Mouse (Mus musculus): ENCODE data around the gene Tnni3. TPM values are rescaled to one million over a fixed set of nuclear protein-coding genes. Genes with fewer than 3 reads are reported as not detected.

The Tnni3 gene
- polyA plus RNA-seq, 1 experiment from 2014 or later, result 2,083 TPM

DNA sequence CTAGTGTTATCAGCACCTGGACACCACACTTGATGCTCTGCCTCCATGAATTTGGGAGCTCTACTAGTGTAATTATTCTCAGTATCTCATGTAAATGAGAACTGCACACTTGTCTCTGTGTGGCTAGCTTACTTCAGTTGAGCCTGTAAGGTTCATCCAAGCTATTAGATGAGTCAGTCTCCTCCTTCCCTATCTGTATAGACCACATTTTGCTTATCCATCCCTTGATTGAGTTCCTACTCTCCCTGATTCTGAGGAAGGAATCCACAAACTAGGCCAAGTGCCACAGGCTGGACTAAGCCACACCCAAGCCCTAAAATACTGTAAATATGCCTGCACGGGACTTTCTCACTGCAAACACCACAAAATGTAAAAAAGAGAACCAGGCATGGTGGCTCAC, 30.0 kb downstream of the Tnni3 start:
- Histone ChIP-seq H3K4me2 (no peak overlapping the region), H3K27ac (replicated peaks) (no peak overlapping the region), H3K4me1 (peaks cover 56% of the 10 kb centered on the region), H3K9ac (no peak overlapping the region), H3K27me3 (replicated peaks) (no peaks in the 10 kb centered on the region), H3K36me3 (peaks cover 81% of the 10 kb centered on the region), H3K4me3 (no peak overlapping the region), H3K9me3 (no peaks in the 10 kb centered on the region)
- no peak for ATAC-seq (ENCODE audit: extremely low read depth, insufficient number of reproducible peaks, low FRiP score, low TSS enrichment)
- 73% methylated on average over 1 of the region's 1 CpGs for WGBS

DNA sequence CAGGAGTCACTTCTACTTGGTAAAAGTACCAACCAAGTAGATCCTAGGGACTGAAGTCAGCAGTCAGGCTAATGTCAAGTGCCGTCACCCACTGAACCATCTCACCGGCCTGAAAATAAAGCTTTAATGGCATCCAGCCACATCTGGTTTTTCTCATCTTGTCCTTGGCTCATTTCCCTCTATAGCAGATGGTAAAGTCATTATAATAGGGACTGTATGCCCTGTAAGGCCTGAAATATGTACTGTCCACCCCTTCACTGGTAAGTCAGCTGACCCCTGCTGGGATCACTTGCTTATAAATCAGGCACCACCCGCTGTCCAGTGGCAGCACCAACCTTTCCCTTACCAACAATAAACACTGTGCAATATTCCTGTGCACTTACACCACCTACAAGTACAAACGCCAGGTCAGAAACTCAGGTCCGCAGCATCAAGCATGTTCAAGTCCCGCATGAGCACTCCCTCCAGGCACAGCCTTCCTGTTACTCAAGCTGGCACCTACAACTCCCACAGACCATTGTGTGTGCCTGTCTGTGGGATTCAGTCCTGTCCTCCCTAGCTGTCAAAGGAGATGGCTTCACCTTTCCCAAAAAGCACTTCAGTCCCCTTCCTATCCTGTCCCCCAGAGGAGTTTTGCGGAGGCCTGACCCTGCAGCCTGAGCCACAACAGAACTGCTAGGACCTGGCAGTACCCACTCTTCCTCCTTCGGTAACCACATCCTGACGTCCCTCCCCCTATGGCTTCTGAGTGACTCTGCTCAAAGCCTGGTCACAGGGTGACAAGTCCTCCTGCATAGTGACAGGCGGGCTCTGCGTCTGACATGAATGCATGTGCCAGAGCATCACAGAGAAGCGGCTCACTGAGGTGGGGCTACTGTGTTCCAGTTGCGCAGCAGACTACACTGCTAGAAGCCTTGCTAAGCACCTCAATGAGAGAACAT, 31.5 kb downstream of the Tnni3 start:
- H3K9ac ChIP-seq, result peak overlapping the region; percentile 58
- no peak overlapping the region for H3K4me3 ChIP-seq
- H3K4me1 ChIP-seq, result peaks cover 41% of the 10 kb centered on the region
- no peaks in the 10 kb centered on the region for H3K9me3 ChIP-seq
- no peaks in the 10 kb centered on the region for H3K27me3 ChIP-seq (replicated peaks)
- peaks cover 93% of the 10 kb centered on the region for H3K36me3 ChIP-seq
- H3K27ac ChIP-seq (replicated peaks), result peak overlapping the region; percentile 83
- no peak overlapping the region for H3K4me2 ChIP-seq
- ATAC-seq (ENCODE audit: extremely low read depth, insufficient number of reproducible peaks, low FRiP score, low TSS enrichment), result no peak
- 76% methylated on average over 13 of the region's 13 CpGs for WGBS

- WGBS, result 54% methylated on average over 6 of the region's 6 CpGs
- no peak overlapping the region for H3K4me2 ChIP-seq
- H3K4me3 ChIP-seq, result no peak overlapping the region
- no peaks in the 10 kb centered on the region for H3K27me3 ChIP-seq (replicated peaks)
- H3K9ac ChIP-seq, result 0 out of 2 replicates have a peak overlapping the region, but pooled peaks have one; percentile 58
- 0 out of 2 replicates have a peak, but pooled peaks have one; percentile 39 for ATAC-seq (ENCODE audit: extremely low read depth, insufficient number of reproducible peaks, low FRiP score, low TSS enrichment)
- peaks cover 93% of the 10 kb centered on the region for H3K36me3 ChIP-seq
- no peaks in the 10 kb centered on the region for H3K9me3 ChIP-seq
- peaks cover 35% of the 10 kb centered on the region for H3K4me1 ChIP-seq
- H3K27ac ChIP-seq (replicated peaks), result peak overlapping the region; percentile 83
Measured at GRCm38 (mm10) chr7:4491308-4491707, 32.7 kb downstream of the Tnni3 start.

DNA sequence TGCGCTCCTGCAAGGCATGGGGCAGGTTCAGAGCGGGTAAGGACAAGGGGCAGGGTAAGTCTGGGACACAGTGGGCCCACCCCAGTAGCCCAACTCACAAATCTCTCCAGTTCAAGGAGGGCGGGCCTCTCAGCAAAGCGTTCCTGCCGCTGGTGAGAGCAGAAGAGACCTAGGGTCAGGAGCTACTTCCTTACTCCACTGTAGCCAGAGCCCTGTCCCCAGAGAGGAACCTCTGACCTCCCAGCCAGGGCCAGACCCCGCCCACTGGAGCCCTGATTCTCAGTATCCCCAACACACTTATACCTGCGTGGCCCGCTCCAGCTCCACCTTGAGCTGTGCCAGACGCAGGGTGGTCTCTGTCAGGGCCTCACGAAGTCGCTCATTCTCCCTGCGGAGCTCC, 41.7 kb downstream of the Tnni3 start:
- ATAC-seq (ENCODE audit: extremely low read depth, insufficient number of reproducible peaks, low FRiP score, low TSS enrichment), result no peak
- 84% methylated on average over 12 of the region's 12 CpGs for WGBS

GRCm38 (mm10) chr7:4479674-4480073, 44.4 kb downstream of the Tnni3 start:
- Histone ChIP-seq H3K27me3 (replicated peaks) (peaks cover 16% of the 10 kb centered on the region), H3K4me1 (peaks cover 22% of the 10 kb centered on the region), H3K9ac (peak overlapping the region; percentile 45; the same call in 1 of the 2 replicates), H3K27ac (replicated peaks) (no peak overlapping the region), H3K4me3 (0 out of 2 replicates have a peak overlapping the region, but pooled peaks have one; percentile 55), H3K9me3 (no peaks in the 10 kb centered on the region), H3K4me2 (peak overlapping the region; percentile 76; the same call in 1 of the 2 replicates), H3K36me3 (peaks cover 42% of the 10 kb centered on the region)
- WGBS, result 27% methylated on average over 6 of the region's 6 CpGs
- ATAC-seq (ENCODE audit: extremely low read depth, insufficient number of reproducible peaks, low FRiP score, low TSS enrichment), result no peak

More for the DNA sequence above, 41.7 kb downstream of the Tnni3 start:
- Histone ChIP-seq H3K36me3 (peaks cover 67% of the 10 kb centered on the region), H3K4me1 (peaks cover 21% of the 10 kb centered on the region), H3K27ac (replicated peaks) (no peak overlapping the region), H3K4me2 (no peak overlapping the region), H3K9me3 (no peaks in the 10 kb centered on the region), H3K4me3 (no peak overlapping the region), H3K27me3 (replicated peaks) (no peaks in the 10 kb centered on the region), H3K9ac (no peak overlapping the region)

- H3K27me3 ChIP-seq (replicated peaks), result peaks cover 24% of the 10 kb centered on the region
- peak overlapping the region; percentile 78 for H3K9ac ChIP-seq
- H3K4me2 ChIP-seq, result peak overlapping the region; percentile 76
- no peak for ATAC-seq (ENCODE audit: extremely low read depth, insufficient number of reproducible peaks, low FRiP score, low TSS enrichment)
- H3K4me3 ChIP-seq, result peak overlapping the region; percentile 55
- H3K4me1 ChIP-seq, result peaks cover 28% of the 10 kb centered on the region
- 2% methylated on average over 16 of the region's 16 CpGs for WGBS
- H3K36me3 ChIP-seq, result peaks cover 34% of the 10 kb centered on the region
- peak overlapping the region; percentile 97 for H3K27ac ChIP-seq (replicated peaks)
- no peaks in the 10 kb centered on the region for H3K9me3 ChIP-seq
Measured at GRCm38 (mm10) chr7:4478796-4479291, 45.2 kb downstream of the Tnni3 start.

- WGBS, result under 1% methylated on average over 39 of the region's 39 CpGs
- peak overlapping the region; percentile 97 for H3K27ac ChIP-seq (replicated peaks)
Measured at GRCm38 (mm10) chr7:4478021-4478795, 45.8 kb downstream of the Tnni3 start.

DNA sequence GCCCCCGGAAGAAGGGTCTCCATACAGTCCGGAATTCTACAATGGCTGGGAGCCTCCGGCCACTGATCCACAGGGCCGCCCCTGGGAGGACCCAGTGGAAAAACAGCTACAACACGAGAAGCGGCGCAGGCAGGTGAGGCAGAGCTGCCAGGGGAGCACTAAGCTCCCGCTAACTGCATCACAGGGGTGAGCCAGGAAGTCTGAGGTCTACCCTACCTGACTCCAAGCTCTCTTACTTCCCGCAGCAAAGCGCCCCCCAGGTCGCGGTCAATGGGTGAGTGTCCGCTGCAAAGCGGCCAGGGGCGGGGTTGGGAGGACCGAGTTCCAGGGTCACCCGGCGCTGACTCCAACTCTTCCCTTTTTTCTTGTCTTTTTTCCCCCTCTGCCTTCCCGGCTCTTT, 50.1 kb downstream of the Tnni3 start:
- H3K27ac ChIP-seq (replicated peaks), result no peak overlapping the region
- no peaks in the 10 kb centered on the region for H3K36me3 ChIP-seq
- peaks cover 25% of the 10 kb centered on the region for H3K4me1 ChIP-seq
- no peak for ATAC-seq (ENCODE audit: extremely low read depth, insufficient number of reproducible peaks, low FRiP score, low TSS enrichment)
- peak overlapping the region; percentile 52 for H3K4me2 ChIP-seq
- peaks cover 68% of the 10 kb centered on the region for H3K27me3 ChIP-seq (replicated peaks)
- WGBS, result 4% methylated on average over 19 of the region's 19 CpGs
- H3K4me3 ChIP-seq, result peak overlapping the region; percentile 19
- no peaks in the 10 kb centered on the region; the same call in 1 of the 2 replicates for H3K9me3 ChIP-seq
- peak overlapping the region; percentile 15; the same call in 1 of the 2 replicates for H3K9ac ChIP-seq

More at GRCm38 (mm10) chr7:4478021-4478795, 45.8 kb downstream of the Tnni3 start:
- peak overlapping the region; percentile 76 for H3K4me2 ChIP-seq
- peaks cover 27% of the 10 kb centered on the region for H3K36me3 ChIP-seq
- H3K4me1 ChIP-seq, result peaks cover 29% of the 10 kb centered on the region
- H3K4me3 ChIP-seq, result peak overlapping the region; percentile 55
- H3K27me3 ChIP-seq (replicated peaks), result peaks cover 30% of the 10 kb centered on the region
- peak overlapping the region; percentile 85 for H3K9ac ChIP-seq
- H3K9me3 ChIP-seq, result no peaks in the 10 kb centered on the region; the same call in 1 of the 2 replicates
- peak; percentile 91 for ATAC-seq (ENCODE audit: extremely low read depth, insufficient number of reproducible peaks, low FRiP score, low TSS enrichment)

- H3K4me1 ChIP-seq, result peaks cover 16% of the 10 kb centered on the region
- peak overlapping the region; percentile 63 for H3K9ac ChIP-seq
- peak overlapping the region; percentile 54 for H3K4me3 ChIP-seq
- peak; percentile 67; the same call in 1 of the 2 replicates for ATAC-seq (ENCODE audit: extremely low read depth, insufficient number of reproducible peaks, low FRiP score, low TSS enrichment)
- no peaks in the 10 kb centered on the region for H3K36me3 ChIP-seq
- peaks cover 71% of the 10 kb centered on the region for H3K27me3 ChIP-seq (replicated peaks)
- no peaks in the 10 kb centered on the region; the same call in 1 of the 2 replicates for H3K9me3 ChIP-seq
- peak overlapping the region; percentile 85 for H3K4me2 ChIP-seq
- H3K27ac ChIP-seq (replicated peaks), result no peak overlapping the region
- WGBS, result 1% methylated on average over 24 of the region's 24 CpGs
Measured at GRCm38 (mm10) chr7:4471179-4471555, 52.9 kb downstream of the Tnni3 start.

DNA sequence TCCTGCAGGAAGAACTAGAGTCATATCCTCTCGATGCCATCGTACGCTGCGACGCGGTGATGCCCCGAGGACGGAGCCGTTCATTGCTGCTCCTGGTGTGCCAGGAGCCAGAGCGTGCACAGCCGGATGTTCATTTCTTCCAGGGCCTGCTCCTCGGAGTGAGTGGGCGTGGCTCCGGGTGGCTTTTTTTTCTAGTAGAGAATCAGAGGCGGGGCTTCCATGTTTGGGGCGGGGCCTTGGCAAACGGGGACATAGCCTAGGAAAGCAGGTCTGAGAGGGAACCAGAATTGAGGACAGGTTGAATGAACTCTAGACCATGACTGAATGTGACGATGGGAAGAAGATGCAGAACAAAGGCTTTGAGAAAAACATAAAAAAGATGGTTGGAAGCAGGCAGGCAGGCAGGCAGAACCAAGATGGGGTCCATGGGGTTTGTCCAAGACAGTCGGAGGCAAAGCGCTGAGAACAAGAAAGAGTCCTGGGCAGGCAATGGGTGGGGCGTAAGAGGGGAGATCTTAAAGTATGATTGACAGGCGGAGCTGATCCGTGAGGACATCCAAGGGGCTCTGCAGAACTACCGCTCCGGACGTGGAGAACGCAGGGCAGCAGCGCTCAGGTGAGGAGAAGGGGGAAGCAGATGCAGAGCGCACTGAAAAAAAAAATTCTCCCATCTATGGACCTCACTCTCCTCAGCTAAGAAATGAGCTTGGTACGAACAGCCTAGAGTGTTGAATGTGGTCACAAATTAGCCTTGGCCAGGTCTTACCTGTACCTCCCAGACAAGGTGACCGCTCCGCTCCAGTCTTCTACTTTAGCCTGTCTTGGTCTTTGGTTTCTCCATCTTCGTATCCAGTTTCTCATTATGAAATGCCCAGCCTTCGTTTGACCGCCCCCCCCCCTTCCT, 53.5 kb downstream of the Tnni3 start:
- 3% methylated on average over 35 of the region's 35 CpGs for WGBS
- Histone ChIP-seq H3K4me3 (peak overlapping the region; percentile 54), H3K9me3 (no peaks in the 10 kb centered on the region; the same call in 1 of the 2 replicates), H3K27me3 (replicated peaks) (peaks cover 67% of the 10 kb centered on the region), H3K4me2 (peak overlapping the region; percentile 85), H3K36me3 (no peaks in the 10 kb centered on the region), H3K27ac (replicated peaks) (no peak overlapping the region), H3K9ac (peak overlapping the region; percentile 63), H3K4me1 (peaks cover 18% of the 10 kb centered on the region)
- ATAC-seq (ENCODE audit: extremely low read depth, insufficient number of reproducible peaks, low FRiP score, low TSS enrichment), result peak; percentile 29; the same call in 1 of the 2 replicates
